Mouse (Mus musculus): ENCODE data around the gene Ddx51. TPM values are rescaled to one million over a fixed set of nuclear protein-coding genes. Genes with fewer than 3 reads are reported as not detected.

Gene Ddx51
- polyA plus RNA-seq, 1 experiment, result not detected

GRCm38 (mm10) chr5:110610484-110610883, 42.8 kb upstream of the Ddx51 start:
- TF ChIP-seq CTCF (IDR thresholded peaks at IDR 0.05; ENCODE audit: insufficient read depth, low read depth, low read length) (no peak), POLR2A (IDR thresholded peaks at IDR 0.05; ENCODE audit: insufficient read depth, low read depth, low read length) (no peak)
- H3K4me3 ChIP-seq (ENCODE audit: insufficient read depth, low read depth, low read length), result no peak overlapping the region
- peaks cover 10% of the 10 kb centered on the region for H3K4me1 ChIP-seq (ENCODE audit: control insufficient read depth, insufficient read depth, low read length)
- no peak overlapping the region for H3K27ac ChIP-seq (ENCODE audit: insufficient read depth, low read depth, low read length)
- WGBS, result 84% methylated on average over 7 of the region's 7 CpGs

DNA sequence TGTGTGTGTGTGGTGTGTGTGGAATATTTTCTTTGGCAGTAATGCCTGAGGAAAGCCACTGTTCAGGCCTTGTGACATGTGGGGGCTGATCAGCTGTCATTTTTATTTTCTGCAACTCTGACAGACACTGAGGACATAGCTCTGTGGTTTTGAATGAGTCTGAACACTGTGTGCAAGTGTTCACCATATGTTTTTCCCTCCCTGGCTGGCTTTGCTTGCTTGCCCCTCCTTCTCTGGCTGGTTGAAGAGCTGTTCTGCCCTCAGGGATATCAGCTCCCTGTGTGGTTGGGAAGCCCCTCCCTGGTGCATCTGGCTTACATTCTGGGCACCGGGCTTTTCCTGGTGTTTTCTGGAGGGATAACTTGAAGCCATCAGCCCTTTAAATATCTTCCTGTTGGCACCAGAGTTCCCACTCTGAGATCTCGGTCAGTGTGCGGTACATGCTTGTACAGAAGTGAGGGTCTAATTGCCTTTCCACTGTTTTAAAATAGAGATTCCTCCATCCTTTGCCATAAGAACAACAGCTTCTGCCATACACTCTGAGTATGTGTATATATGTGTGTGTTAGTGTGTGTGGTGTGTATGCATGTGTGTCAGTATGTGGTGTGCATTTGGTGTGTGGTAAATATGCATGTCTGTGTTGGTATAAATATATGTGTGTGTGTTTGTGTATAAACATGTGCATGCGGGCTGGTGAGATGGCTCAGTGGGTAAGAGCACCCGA, 41.7 kb upstream of the Ddx51 start:
- 71% methylated on average over 5 of the region's 5 CpGs for WGBS
- TF ChIP-seq POLR2A (IDR thresholded peaks at IDR 0.05; ENCODE audit: insufficient read depth, low read depth, low read length) (no peak), CTCF (IDR thresholded peaks at IDR 0.05; ENCODE audit: insufficient read depth, low read depth, low read length) (no peak)
- Histone ChIP-seq H3K27ac (ENCODE audit: insufficient read depth, low read depth, low read length) (no peak overlapping the region), H3K4me3 (ENCODE audit: insufficient read depth, low read depth, low read length) (no peak overlapping the region), H3K4me1 (ENCODE audit: control insufficient read depth, insufficient read depth, low read length) (peaks cover 10% of the 10 kb centered on the region)

DNA sequence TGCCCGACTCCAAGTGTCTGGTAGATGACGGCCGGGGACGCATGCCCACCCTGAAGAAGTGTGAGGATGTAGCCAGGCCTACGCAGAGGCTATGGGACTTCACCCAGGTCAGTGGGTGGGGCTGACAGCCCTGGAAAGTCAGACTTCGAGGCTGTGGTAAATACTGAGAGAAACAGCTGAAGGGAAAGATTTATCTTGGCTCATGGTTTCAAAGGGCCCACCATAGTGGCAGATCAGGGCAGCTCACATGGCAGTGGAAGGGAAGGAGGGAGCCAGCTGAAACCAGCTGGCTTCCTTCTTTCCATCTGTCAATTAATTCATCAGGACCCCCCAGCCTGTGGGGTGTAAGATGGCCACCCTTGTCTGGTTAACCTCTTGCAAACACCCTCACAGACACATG, 34.0 kb upstream of the Ddx51 start:
- no peak overlapping the region for H3K4me3 ChIP-seq (ENCODE audit: insufficient read depth, low read depth, low read length)
- WGBS, result 94% methylated on average over 6 of the region's 6 CpGs
- H3K4me1 ChIP-seq (ENCODE audit: control insufficient read depth, insufficient read depth, low read length), result no peaks in the 10 kb centered on the region
- no peak overlapping the region for H3K27ac ChIP-seq (ENCODE audit: insufficient read depth, low read depth, low read length)
- TF ChIP-seq CTCF (IDR thresholded peaks at IDR 0.05; ENCODE audit: insufficient read depth, low read depth, low read length) (no peak), POLR2A (IDR thresholded peaks at IDR 0.05; ENCODE audit: insufficient read depth, low read depth, low read length) (no peak)

- no peak overlapping the region for H3K4me3 ChIP-seq (ENCODE audit: insufficient read depth, low read depth, low read length)
- TF ChIP-seq POLR2A (IDR thresholded peaks at IDR 0.05; ENCODE audit: insufficient read depth, low read depth, low read length), result no peak
- TF ChIP-seq CTCF (IDR thresholded peaks at IDR 0.05; ENCODE audit: insufficient read depth, low read depth, low read length), result no peak
- no peak overlapping the region for H3K27ac ChIP-seq (ENCODE audit: insufficient read depth, low read depth, low read length)
- H3K4me1 ChIP-seq (ENCODE audit: control insufficient read depth, insufficient read depth, low read length), result no peaks in the 10 kb centered on the region
- 63% methylated on average over 2 of the region's 2 CpGs for WGBS
These were observed 28.9 kb upstream of the Ddx51 start for GRCm38 (mm10) chr5:110624319-110624718.

- TF ChIP-seq POLR2A (IDR thresholded peaks at IDR 0.05; ENCODE audit: insufficient read depth, low read depth, low read length), result no peak
- TF ChIP-seq CTCF (IDR thresholded peaks at IDR 0.05; ENCODE audit: insufficient read depth, low read depth, low read length), result no peak
- WGBS, result 87% methylated on average over 10 of the region's 10 CpGs
- no peak overlapping the region for H3K4me3 ChIP-seq (ENCODE audit: insufficient read depth, low read depth, low read length)
These were observed 25.9 kb upstream of the Ddx51 start for GRCm38 (mm10) chr5:110627351-110627750.

GRCm38 (mm10) chr5:110628156-110628555, 25.1 kb upstream of the Ddx51 start:
- H3K27ac ChIP-seq (ENCODE audit: insufficient read depth, low read depth, low read length), result no peak overlapping the region
- H3K4me1 ChIP-seq (ENCODE audit: control insufficient read depth, insufficient read depth, low read length), result no peaks in the 10 kb centered on the region
- WGBS, result 22% methylated on average over 19 of the region's 19 CpGs
- H3K4me3 ChIP-seq (ENCODE audit: insufficient read depth, low read depth, low read length), result no peak overlapping the region
- TF ChIP-seq POLR2A (IDR thresholded peaks at IDR 0.05; ENCODE audit: insufficient read depth, low read depth, low read length), result no peak
- no peak for TF ChIP-seq CTCF (IDR thresholded peaks at IDR 0.05; ENCODE audit: insufficient read depth, low read depth, low read length)

More at GRCm38 (mm10) chr5:110627351-110627750, 25.9 kb upstream of the Ddx51 start:
- H3K27ac ChIP-seq (ENCODE audit: insufficient read depth, low read depth, low read length), result no peak overlapping the region
- H3K4me1 ChIP-seq (ENCODE audit: control insufficient read depth, insufficient read depth, low read length), result no peaks in the 10 kb centered on the region

DNA sequence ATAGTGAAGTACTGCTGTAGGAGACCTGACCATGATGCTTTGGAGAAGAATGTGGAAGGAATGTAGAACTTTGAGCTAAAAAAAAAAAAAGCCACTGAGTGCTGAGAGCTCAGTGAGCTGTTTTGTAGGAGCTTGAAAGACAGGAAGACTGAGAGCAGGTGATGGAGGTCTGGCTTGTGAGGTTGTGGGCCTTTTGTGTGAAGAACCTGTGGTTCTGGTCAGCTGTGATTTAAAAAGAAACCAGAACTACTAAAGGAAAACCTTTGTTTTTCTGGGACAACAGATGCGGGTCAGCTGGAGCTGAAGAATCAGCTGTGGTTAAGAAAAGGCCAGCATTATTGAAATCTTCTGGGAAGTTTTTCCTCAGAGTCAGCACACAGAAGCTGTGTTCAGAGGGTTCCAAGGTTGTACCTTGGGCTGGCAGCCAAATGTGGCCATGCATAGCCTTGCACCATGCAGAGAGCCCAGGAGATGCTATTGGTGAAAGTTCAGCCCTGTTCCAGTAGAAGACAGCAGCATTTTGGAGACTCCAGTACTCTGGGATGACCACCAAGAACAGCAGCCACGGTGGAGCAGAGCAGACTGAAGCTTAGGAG, 23.6 kb upstream of the Ddx51 start:
- Histone ChIP-seq H3K27ac (ENCODE audit: insufficient read depth, low read depth, low read length) (no peak overlapping the region), H3K4me1 (ENCODE audit: control insufficient read depth, insufficient read depth, low read length) (no peaks in the 10 kb centered on the region), H3K4me3 (ENCODE audit: insufficient read depth, low read depth, low read length) (no peak overlapping the region)
- no peak for TF ChIP-seq CTCF (IDR thresholded peaks at IDR 0.05; ENCODE audit: insufficient read depth, low read depth, low read length)
- no peak for TF ChIP-seq POLR2A (IDR thresholded peaks at IDR 0.05; ENCODE audit: insufficient read depth, low read depth, low read length)
- WGBS, result 73% methylated on average over 2 of the region's 2 CpGs

- 40% methylated on average over 6 of the region's 6 CpGs for WGBS
- TF ChIP-seq POLR2A (IDR thresholded peaks at IDR 0.05; ENCODE audit: insufficient read depth, low read depth, low read length) (no peak), CTCF (IDR thresholded peaks at IDR 0.05; ENCODE audit: insufficient read depth, low read depth, low read length) (no peak)
- H3K27ac ChIP-seq (ENCODE audit: insufficient read depth, low read depth, low read length), result no peak overlapping the region
- H3K4me1 ChIP-seq (ENCODE audit: control insufficient read depth, insufficient read depth, low read length), result peaks cover 3% of the 10 kb centered on the region
- H3K4me3 ChIP-seq (ENCODE audit: insufficient read depth, low read depth, low read length), result no peak overlapping the region
These were observed 17.1 kb upstream of the Ddx51 start for GRCm38 (mm10) chr5:110635951-110636707.

All from olfactory bulb, adult 2 months (tissue).